Mouse (Mus musculus) hindbrain, embryonic 11.5 days (tissue): Measurements from ENCODE around the gene Pigt. TPM values are rescaled to one million over a fixed set of nuclear protein-coding genes. Genes with fewer than 3 reads are reported as not detected.

Experiments
- ATAC-seq: fragments of 200-750 bp; cut with Nextera tagmentation; 2 replicates; pipeline ENCODE4 v1.8.0; 2017; ENCODE audit warnings: mild to moderate bottlenecking, moderate TSS enrichment, moderate library complexity; ENCODE audit not compliant: low FRiP score
- DNase-seq: peaks from one replicate; pipeline ENCODE4 v3.0.0-alpha.2; 2015; ENCODE audit warnings: low spot score
- H3K27ac ChIP-seq: fragments of 300-500 bp; sonication (generic); 2 replicates; pipeline ENCODE4 v1.5.1; 2014; ENCODE audit warnings: mild to moderate bottlenecking, low read depth, low read length
- H3K27me3 ChIP-seq: fragments of 300-500 bp; sonication (generic); 2 replicates; pipeline ENCODE4 v1.6.1; 2014; ENCODE audit warnings: mild to moderate bottlenecking, low read length, moderate library complexity, mixed read lengths; ENCODE audit not compliant: control insufficient read depth, insufficient read depth
- H3K36me3 ChIP-seq: fragments of 300-500 bp; sonication (generic); 2 replicates; pipeline ENCODE4 v1.6.1; 2014; ENCODE audit warnings: mild to moderate bottlenecking, low read length, moderate library complexity, mixed read lengths; ENCODE audit not compliant: control insufficient read depth, insufficient read depth
- H3K4me1 ChIP-seq: fragments of 300-500 bp; sonication (generic); replicated peaks from 2 replicates; pipeline ENCODE4 v1.6.1; 2014; ENCODE audit warnings: low read length, mixed read lengths; ENCODE audit not compliant: control insufficient read depth, insufficient read depth
- H3K4me2 ChIP-seq: fragments of 300-500 bp; sonication (generic); replicated peaks from 2 replicates; pipeline ENCODE4 v1.6.1; 2014; ENCODE audit warnings: mild to moderate bottlenecking, low read depth, low read length
- H3K4me3 ChIP-seq: fragments of 300-500 bp; sonication (generic); 2 replicates; pipeline ENCODE4 v1.5.1; 2014; ENCODE audit warnings: low read depth, low read length
- H3K9ac ChIP-seq: fragments of 300-500 bp; sonication (generic); 2 replicates; pipeline ENCODE4 v1.6.1; 2014; ENCODE audit warnings: low read depth, low read length
- H3K9me3 ChIP-seq: fragments of 300-500 bp; sonication (generic); 2 replicates; pipeline ENCODE4 v1.6.1; 2016; ENCODE audit warnings: low read length; ENCODE audit not compliant: control insufficient read depth
- WGBS: fragments of 180-500 bp; shearing (Covaris S2); extraction: QIAGEN DNeasy Blood & Tissue Kit; methylation state at CpG from one replicate; pipeline ENCODE4 v1.1.7; 2014; 5-methylcytosine and 5-hydroxymethylcytosine counted together
- polyA plus RNA-seq: library from polyadenylated mRNA; unstranded; fragments of >200 nt; fragmentation: Nextera tagmentation; extraction: Ambion mirVana; gene quantifications from 2 replicates; pipeline ENCODE4 v1.2.1, GENCODE M21; 2014

Gene Pigt
- polyA plus RNA-seq, 1 experiment from 2014 or later = 56.8 TPM

GRCm38 (mm10) chr2:164497691-164498268, 460 bp downstream of the Pigt start:
- Histone ChIP-seq H3K27ac (no peak overlapping the region), H3K9ac (peak overlapping the region; percentile 74), H3K36me3 (no peaks in the 10 kb centered on the region), H3K4me3 (peak overlapping the region; percentile 89), H3K27me3 (no peaks in the 10 kb centered on the region), H3K4me2 (peak overlapping the region; percentile 54), H3K4me1 (no peaks in the 10 kb centered on the region; the same call in 1 of the 2 replicates), H3K9me3 (no peaks in the 10 kb centered on the region)
- no peak for DNase-seq
- WGBS = 6% methylated on average over 21 of the region's 21 CpGs
- ATAC-seq = peak; percentile 49

GRCm38 (mm10) chr2:164499317-164499716, 2.0 kb downstream of the Pigt start:
- no peak overlapping the region for H3K27ac ChIP-seq
- H3K27me3 ChIP-seq = no peaks in the 10 kb centered on the region
- 68% methylated on average over 5 of the region's 5 CpGs for whole genome bisulfite sequencing
- peaks cover 3% of the 10 kb centered on the region; the same call in 1 of the 2 replicates for H3K9me3 ChIP-seq
- H3K4me2 ChIP-seq = no peak overlapping the region
- no peak for ATAC-seq
- H3K4me3 ChIP-seq = no peak overlapping the region
- no peak overlapping the region for H3K9ac ChIP-seq
- no peak for DNase-seq
- peaks cover 8% of the 10 kb centered on the region for H3K36me3 ChIP-seq
- no peaks in the 10 kb centered on the region; the same call in 1 of the 2 replicates for H3K4me1 ChIP-seq

DNA sequence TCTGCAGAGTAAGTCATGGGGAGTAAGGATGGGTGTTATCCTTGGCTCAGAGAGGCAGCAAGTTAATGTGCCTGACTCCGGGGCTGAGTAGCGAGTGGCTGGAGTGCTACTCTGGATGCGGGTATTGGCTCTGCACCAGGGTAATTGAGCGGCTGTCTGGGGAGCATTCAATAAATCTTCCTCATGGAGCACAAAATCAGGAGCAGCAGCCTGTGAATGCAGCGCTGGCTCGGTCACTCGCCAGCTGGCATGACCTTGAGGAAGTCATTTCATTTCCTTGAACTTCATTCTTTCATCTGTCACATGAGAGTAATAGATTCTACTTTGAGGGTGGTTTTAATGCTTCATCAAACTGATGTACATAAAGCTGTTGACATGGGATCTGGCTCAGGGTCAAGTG, 3.2 kb downstream of the Pigt start:
- Histone ChIP-seq H3K4me1 (no peaks in the 10 kb centered on the region; the same call in 1 of the 2 replicates), H3K4me2 (no peak overlapping the region), H3K27me3 (no peaks in the 10 kb centered on the region), H3K9ac (no peak overlapping the region), H3K27ac (no peak overlapping the region), H3K4me3 (no peak overlapping the region), H3K36me3 (peaks cover 16% of the 10 kb centered on the region), H3K9me3 (peaks cover 3% of the 10 kb centered on the region; the same call in 1 of the 2 replicates)
- no peak for ATAC-seq
- no peak for DNase-seq
- WGBS = 87% methylated on average over 7 of the region's 7 CpGs

GRCm38 (mm10) chr2:164504919-164505318, 7.6 kb downstream of the Pigt start:
- Histone ChIP-seq H3K4me3 (no peak overlapping the region), H3K4me2 (no peak overlapping the region), H3K27ac (no peak overlapping the region), H3K27me3 (no peaks in the 10 kb centered on the region), H3K9me3 (peaks cover 3% of the 10 kb centered on the region; the same call in 1 of the 2 replicates), H3K36me3 (peaks cover 16% of the 10 kb centered on the region), H3K4me1 (no peaks in the 10 kb centered on the region), H3K9ac (no peak overlapping the region)
- ATAC-seq (no peak), DNase-seq (no peak)
- WGBS = 94% methylated on average over 3 of the region's 3 CpGs

- DNase-seq (no peak), ATAC-seq (no peak)
- 94% methylated on average over 4 of the region's 4 CpGs for WGBS
- H3K9me3 ChIP-seq = peaks cover 3% of the 10 kb centered on the region; the same call in 1 of the 2 replicates
- no peak overlapping the region for H3K27ac ChIP-seq
- H3K36me3 ChIP-seq = peaks cover 16% of the 10 kb centered on the region
- H3K4me2 ChIP-seq = no peak overlapping the region
- H3K4me1 ChIP-seq = no peaks in the 10 kb centered on the region
- no peak overlapping the region for H3K9ac ChIP-seq
- no peaks in the 10 kb centered on the region for H3K27me3 ChIP-seq
- no peak overlapping the region for H3K4me3 ChIP-seq
Observed at GRCm38 (mm10) chr2:164505619-164506347, 8.5 kb downstream of the Pigt start.

GRCm38 (mm10) chr2:164507811-164508210, 10.5 kb downstream of the Pigt start:
- Histone ChIP-seq H3K27ac (no peak overlapping the region), H3K9me3 (peaks cover 3% of the 10 kb centered on the region; the same call in 1 of the 2 replicates), H3K4me1 (no peaks in the 10 kb centered on the region), H3K36me3 (peaks cover 16% of the 10 kb centered on the region), H3K9ac (no peak overlapping the region), H3K4me3 (no peak overlapping the region), H3K4me2 (no peak overlapping the region), H3K27me3 (no peaks in the 10 kb centered on the region)
- WGBS = 86% methylated on average over 19 of the region's 19 CpGs
- ATAC-seq (no peak), DNase-seq (no peak)

DNA sequence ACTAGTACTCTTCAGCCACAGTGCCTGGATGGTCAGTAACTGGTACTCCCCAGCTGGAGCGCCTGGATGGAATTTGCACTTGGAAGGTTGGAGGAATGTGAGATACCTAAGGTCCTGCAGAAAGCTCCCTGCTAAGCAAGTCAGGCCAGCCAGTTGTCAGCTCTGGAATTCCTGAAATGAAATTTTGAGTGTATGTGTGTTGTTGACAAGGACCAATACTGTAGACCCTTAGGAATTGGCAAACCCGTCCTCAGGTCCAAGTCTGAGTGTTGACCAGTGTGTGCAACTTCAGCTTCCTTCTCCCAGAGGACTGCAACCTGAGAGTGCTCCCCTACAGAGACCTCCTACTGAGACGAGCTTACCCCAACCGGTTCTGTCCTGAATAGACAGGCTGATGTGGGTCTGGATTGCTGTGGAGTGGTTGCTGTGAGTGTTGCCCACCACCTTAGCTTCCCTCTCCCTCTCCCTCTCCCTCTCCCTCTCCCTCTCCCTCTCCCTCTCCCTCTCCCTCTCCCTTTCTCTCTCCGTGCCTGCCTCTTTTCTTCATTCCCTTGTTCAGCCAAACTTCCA, 13.4 kb downstream of the Pigt start:
- ATAC-seq (no peak), DNase-seq (no peak)
- WGBS = 44% methylated on average over 5 of the region's 5 CpGs
- Histone ChIP-seq H3K4me3 (no peak overlapping the region), H3K36me3 (no peaks in the 10 kb centered on the region), H3K27me3 (no peaks in the 10 kb centered on the region), H3K4me1 (no peaks in the 10 kb centered on the region), H3K27ac (no peak overlapping the region), H3K9me3 (no peaks in the 10 kb centered on the region), H3K4me2 (no peak overlapping the region), H3K9ac (no peak overlapping the region)

- DNase-seq (no peak), ATAC-seq (no peak)
- Histone ChIP-seq H3K27ac (no peak overlapping the region), H3K9me3 (no peaks in the 10 kb centered on the region), H3K36me3 (no peaks in the 10 kb centered on the region), H3K4me2 (no peak overlapping the region), H3K27me3 (no peaks in the 10 kb centered on the region), H3K4me3 (no peak overlapping the region), H3K9ac (no peak overlapping the region), H3K4me1 (no peaks in the 10 kb centered on the region)
- 75% methylated on average over 11 of the region's 14 CpGs for WGBS
Observed at GRCm38 (mm10) chr2:164512121-164512909, 15.0 kb downstream of the Pigt start.
